Mouse (Mus musculus) liver, embryonic 14.5 days (tissue): ENCODE measurements at regions not wholly inside any gene's neighbourhood (a gene's known extent, or its start where the extent isn't known, plus 50 kb on each side); places are given as distances from the start of the nearest gene placed in this dataset.

Experiments used
- CTCF ChIP-seq: IDR thresholded peaks from 2 replicates; pipeline ENCODE4 v1.5.1; 2016; ENCODE audit warnings: antibody characterized with exemption, low read depth, control low read depth
- EP300 ChIP-seq: IDR thresholded peaks from 2 replicates; pipeline ENCODE4 v1.6.1; 2016; ENCODE audit warnings: antibody characterized with exemption, low read depth

DNA sequence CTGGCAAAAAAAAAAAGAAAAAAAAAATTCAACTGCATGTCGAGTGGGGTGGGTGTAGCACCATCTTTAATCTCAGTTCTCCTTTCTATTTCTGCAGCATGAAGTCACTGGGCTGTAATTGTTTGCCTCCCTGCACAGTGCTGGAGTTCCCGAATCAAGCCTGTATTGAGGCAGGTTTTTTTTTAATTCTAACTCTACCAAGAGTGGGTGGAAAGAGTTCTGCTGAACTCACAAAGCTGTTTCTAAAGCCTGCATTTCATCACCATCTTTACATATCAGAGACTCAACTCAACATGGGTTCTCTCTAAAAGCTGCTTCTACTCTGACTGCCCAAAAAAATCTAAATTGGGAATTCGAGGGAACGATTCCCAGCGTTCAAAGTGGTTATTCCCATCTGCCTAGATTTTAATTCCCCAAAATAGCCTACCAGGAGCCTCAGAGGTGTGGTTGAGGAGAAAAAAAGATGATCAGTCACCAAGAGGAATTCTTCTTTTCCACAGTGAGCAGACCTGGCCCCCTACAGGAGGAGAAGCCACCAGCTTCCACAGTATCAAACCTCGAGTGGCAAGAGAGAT is 160.4 kb upstream of the Cdh5 start:
- no peak for TF ChIP-seq CTCF
- TF ChIP-seq EP300 = no peak
